Mouse (Mus musculus): ENCODE measurements around the gene Rasl11a.

The Rasl11a gene

GRCm38 (mm10) chr5:146844945-146845365, at the start of gene Rasl11a:
Gene Rasl11a, plus strand, starts transcription at chr5:146845071.
- DNase-seq = peak; percentile 79 to 84

GRCm38 (mm10) chr5:146795728-146796127, 49.1 kb upstream of the Rasl11a start:
- DNase-seq = no peak

DNA sequence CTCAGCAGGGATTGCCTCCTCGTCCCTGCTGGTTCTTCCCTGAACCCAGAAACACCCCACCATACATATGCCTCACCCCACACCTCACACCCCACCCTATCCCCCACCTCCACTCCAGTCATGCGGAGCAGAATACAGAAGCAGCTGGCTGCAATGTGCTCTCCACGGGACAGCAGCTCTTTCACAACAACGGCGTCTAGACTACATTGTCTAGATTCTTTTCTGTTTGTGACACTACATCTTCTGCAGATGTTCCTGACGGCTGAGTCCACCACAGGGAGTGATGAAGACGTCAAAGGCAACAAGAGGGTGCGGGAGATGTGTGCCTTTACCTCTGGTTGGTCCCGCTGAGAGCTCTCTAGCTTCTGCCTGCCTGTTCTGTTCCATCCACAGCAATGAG, 46.8 kb upstream of the Rasl11a start:
- DNase-seq = no peak

GRCm38 (mm10) chr5:146806004-146806430, 38.9 kb upstream of the Rasl11a start:
- no peak for DNase-seq

DNA sequence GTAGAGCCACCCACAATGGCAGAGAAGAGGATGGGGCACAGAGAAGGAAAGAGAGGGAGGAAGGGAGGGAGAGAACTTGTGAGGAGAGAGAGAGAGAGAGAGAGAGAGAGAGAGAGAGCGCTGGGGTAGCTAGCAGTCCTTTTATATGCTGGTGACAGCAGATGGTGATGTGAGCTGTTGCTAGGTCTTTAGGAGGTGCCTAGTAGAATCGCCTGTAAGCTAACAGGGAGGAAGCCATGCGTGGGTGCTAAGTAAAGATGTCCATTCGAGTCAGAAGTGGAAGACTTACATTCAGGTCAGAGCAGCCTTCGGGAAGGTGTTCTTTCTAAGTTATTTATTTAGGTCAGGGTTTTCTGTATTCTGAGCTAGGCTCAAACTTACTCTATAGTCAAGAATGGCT, 34.9 kb upstream of the Rasl11a start:
- DNase-seq = no peak

DNA sequence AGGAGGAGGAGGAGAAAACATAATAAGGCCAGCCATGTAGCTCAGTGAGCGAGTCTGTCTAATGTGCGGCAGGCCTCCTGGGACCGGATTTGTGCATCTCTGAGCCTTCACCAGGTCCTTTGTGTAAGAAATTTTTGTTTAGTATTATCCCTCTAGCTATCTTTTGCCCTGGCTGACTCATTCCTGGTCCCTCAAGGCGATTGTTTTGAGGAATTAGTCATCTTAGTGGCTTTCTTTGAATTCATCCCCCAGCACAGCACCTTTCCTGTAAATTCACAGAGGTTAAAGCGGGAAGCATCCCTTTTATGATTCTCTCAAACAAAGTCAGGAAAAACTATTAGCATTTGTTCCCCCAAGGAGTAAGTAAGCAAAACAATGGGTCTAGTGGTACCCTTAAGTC, 32.0 kb upstream of the Rasl11a start:
- no peak for DNase-seq

- DNase-seq = no peak
Observed at GRCm38 (mm10) chr5:146813421-146813820, 31.4 kb upstream of the Rasl11a start.

GRCm38 (mm10) chr5:146815394-146815793, 29.5 kb upstream of the Rasl11a start:
- no peak for DNase-seq

- no peak for DNase-seq
Observed at GRCm38 (mm10) chr5:146817583-146817982, 27.3 kb upstream of the Rasl11a start.

- no peak for DNase-seq
Observed at GRCm38 (mm10) chr5:146818906-146819623, 25.8 kb upstream of the Rasl11a start.

DNA sequence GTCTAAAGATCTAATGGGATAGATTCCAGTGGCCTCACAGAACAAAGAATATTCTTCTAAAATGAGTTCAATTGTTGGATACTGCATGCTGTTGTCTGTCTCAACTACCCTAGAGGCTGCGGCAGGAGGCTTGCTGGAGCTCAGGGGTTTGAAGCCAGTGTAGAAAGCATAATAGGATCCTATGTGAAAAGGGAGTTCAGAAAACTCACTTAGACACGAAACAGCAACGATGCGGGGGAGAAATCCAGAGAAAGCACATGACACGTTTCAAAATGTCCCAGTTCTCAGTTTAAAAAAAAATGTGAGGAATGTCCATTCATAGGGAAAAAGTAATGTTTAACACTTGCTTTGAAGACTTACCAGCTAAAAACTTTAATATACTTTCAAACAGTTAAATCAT, 21.9 kb upstream of the Rasl11a start:
- no peak for DNase-seq

DNA sequence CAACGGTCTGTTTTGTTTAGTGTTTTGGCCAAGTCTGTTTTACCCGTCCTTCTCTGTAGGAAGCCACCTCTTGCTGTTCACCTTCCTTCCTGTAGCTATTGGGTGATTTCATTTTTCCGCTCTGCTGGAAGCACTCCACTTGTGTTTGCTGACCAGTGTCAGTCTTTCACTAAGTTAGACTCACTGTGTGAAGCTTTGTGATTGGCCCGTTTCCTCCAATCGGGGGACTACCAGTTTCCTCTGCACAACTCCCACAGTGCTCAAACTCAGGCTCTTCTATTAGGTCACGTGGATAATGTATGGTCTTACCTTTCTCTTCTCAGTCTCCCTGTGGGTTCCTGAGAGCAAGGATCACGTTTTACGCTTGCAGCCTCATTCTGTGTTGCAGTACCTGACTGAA, 15.3 kb upstream of the Rasl11a start:
- DNase-seq = no peak

DNA sequence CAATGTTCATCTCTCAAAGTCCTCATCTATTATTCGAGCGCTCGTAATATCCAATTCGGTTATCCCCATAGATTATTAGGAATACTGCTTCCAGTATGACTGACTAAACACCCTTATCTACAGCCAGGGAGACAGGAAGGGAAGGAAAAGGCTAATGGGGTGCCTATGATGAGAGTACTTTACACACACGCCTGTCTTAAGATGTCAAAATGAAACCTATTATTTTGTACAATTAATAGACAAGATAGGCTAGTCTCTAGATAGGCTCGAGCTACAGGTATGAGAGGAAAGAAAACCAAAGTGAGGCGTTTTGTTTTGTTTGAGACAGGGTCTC, 12.5 kb upstream of the Rasl11a start:
- no peak for DNase-seq

- peak; percentile 95 to 98 for DNase-seq
Observed at GRCm38 (mm10) chr5:146832769-146833448, 12.0 kb upstream of the Rasl11a start, which contains the start of gene Rpl21. Gene Rpl21, plus strand, starts transcription at chr5:146832890.

DNA sequence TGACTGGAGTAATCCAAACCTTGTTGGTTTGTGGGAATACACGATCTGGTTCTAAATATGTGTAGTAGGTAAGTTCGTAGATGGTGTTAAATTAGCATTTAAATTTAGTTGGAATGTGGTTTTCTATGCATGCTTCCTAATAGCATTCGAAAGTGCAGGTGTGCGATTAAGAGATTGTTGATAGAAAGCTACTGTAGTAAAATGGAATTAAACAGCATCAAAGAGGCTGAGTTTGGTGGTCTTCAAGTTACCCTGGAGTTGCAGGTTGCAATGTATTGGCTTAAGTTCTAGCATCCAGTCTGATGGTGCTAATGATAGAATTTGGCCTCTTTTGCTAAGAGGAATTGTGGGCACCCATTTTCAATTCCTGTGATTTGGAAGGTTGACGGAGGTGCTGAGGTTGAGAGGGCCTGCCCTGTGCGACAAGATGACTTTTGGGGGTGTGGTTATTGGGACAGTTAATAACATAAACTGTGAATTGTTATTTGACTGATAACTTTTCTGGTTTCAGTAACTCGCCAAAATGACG, 11.1 kb upstream of the Rasl11a start:
- no peak for DNase-seq

DNA sequence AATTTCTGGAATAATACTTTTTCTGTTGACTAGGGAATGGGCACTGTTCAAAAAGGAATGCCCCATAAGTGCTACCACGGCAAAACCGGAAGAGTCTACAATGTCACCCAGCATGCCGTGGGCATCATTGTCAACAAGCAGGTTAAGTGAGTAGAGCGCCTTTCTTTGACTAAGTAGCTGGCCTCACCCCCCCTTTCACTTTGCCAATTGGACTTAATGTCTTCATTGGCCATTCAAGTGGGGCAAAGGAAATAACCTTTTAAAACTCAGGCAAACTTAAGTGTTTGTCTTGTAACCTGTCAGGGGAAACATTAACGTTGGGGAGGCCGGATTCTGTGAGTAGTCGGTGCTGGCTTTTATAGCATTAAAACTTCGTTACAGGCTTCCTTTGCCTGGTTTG, 9.9 kb upstream of the Rasl11a start:
- DNase-seq = no peak

- DNase-seq = no peak
Observed at GRCm38 (mm10) chr5:146837967-146838720, 6.7 kb upstream of the Rasl11a start.

GRCm38 (mm10) chr5:146838836-146839648, 5.8 kb upstream of the Rasl11a start:
- DNase-seq = no peak

- no peak for DNase-seq
Observed at GRCm38 (mm10) chr5:146839760-146840159, 5.1 kb upstream of the Rasl11a start.

DNA sequence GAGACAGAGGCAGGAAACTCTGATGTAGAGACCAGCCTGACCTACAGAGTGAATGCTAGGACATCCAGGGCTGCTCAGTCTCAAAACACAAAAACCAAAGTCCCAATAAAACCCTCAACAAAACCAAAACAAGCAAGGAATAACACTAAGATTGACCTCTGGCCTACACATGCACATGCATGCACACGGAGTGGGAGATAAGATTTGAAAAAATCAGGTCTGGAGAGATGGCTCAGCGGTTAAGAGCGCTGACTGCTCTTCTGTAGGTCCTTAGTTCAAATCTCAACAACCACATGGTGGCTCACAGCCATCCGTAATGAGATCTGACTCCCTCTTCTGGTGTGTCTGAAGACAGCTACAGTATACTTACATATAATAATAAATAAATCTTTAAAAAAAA, 4.4 kb upstream of the Rasl11a start:
- no peak for DNase-seq

- no peak for DNase-seq
Observed at GRCm38 (mm10) chr5:146841301-146841700, 3.6 kb upstream of the Rasl11a start.

- DNase-seq = no peak
Observed at GRCm38 (mm10) chr5:146841996-146842395, 2.9 kb upstream of the Rasl11a start.

Data from cerebellum, postnatal 25 days (tissue).